In the genomic region with DNA sequence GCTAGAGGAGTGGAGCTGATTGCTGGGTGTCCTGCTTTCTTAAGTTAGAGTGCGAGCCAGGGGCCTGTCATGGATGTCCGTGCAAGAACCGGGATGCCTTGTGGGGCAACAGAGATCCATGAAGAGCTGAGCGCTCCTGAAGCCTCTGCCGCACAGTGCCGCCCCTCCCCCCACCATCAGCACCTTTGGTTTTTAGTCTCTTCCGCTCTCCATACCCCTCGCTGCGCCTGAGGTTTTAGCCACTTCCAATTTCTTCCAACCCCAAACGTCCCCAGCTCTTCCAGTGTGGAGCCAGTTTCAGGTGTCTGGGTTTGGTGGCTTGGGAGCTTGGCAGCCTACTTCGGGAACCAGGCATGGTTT, we compare ENCODE assay signal across 8 mouse cellular contexts. TPM values are rescaled to one million over a fixed set of nuclear protein-coding genes. Genes with fewer than 3 reads are reported as not detected.
DNase-seq lines count a peak whose midpoint lies in the region; ATAC-seq lines count a peak whose summit lies in the region.

No protein-coding gene starts in this region.

- peak; percentile 36 to 37 for DNase-seq in adrenal gland, adult 18-20 months (ENCODE audit: low spot score in 2 of 2)
- DNase-seq in adrenal gland, postnatal 4 days (ENCODE audit: low spot score in 2 of 2): no peak
- DNase-seq in urinary bladder, postnatal 25 days (ENCODE audit: low spot score): peak; percentile 8
- DNase-seq in urinary bladder, postnatal 10 days (ENCODE audit: low spot score): no peak
- DNase-seq in liver, embryonic 11.5 days (ENCODE audit: low spot score): peak; percentile 34
- DNase-seq in naive thymus-derived CD4-positive, alpha-beta T cell, adult 2 months (ENCODE audit: low read depth): peak; percentile 51
- no peak for DNase-seq in cerebellum, postnatal 36 days

- under 1% methylated on average over 11 of the region's 11 CpGs for WGBS in hindbrain, embryonic 12.5 days
- WGBS in liver, embryonic 11.5 days: under 1% methylated on average over 10 of the region's 11 CpGs

- H3K9ac ChIP-seq in hindbrain, embryonic 12.5 days: peak overlapping the region; percentile 58
- no peak overlapping the region for H3K9ac ChIP-seq in liver, embryonic 11.5 days (ENCODE audit: low read depth, low read length)

- H3K4me3 ChIP-seq in hindbrain, embryonic 12.5 days: peak overlapping the region; percentile 49
- H3K4me3 ChIP-seq in liver, embryonic 11.5 days (ENCODE audit: low read depth, low read length): peak overlapping the region; percentile 45

- H3K36me3 ChIP-seq in hindbrain, embryonic 12.5 days: no peaks in the 10 kb centered on the region
- H3K36me3 ChIP-seq in liver, embryonic 11.5 days (ENCODE audit: control insufficient read depth, insufficient read depth, low read length): no peaks in the 10 kb centered on the region

- H3K4me2 ChIP-seq in hindbrain, embryonic 12.5 days (replicated peaks): peak overlapping the region; percentile 88
- H3K4me2 ChIP-seq in liver, embryonic 11.5 days: peak overlapping the region; percentile 56

- H3K27ac ChIP-seq in hindbrain, embryonic 12.5 days: no peak overlapping the region
- H3K27ac ChIP-seq in liver, embryonic 11.5 days (ENCODE audit: low read depth, low read length): no peak overlapping the region

- no peaks in the 10 kb centered on the region for H3K9me3 ChIP-seq in hindbrain, embryonic 12.5 days (replicated peaks)
- H3K9me3 ChIP-seq in liver, embryonic 11.5 days (ENCODE audit: control insufficient read depth, low read length): no peaks in the 10 kb centered on the region

- ATAC-seq in hindbrain, embryonic 12.5 days (ENCODE audit: low FRiP score): peak; percentile 72; the same call in 1 of the 2 replicates
- no peak for ATAC-seq in liver, embryonic 11.5 days (replicated peaks; ENCODE audit: low FRiP score)

- peaks cover 14% of the 10 kb centered on the region for H3K4me1 ChIP-seq in hindbrain, embryonic 12.5 days
- H3K4me1 ChIP-seq in liver, embryonic 11.5 days (replicated peaks; ENCODE audit: control insufficient read depth, insufficient read depth, low read length): no peaks in the 10 kb centered on the region

- H3K27me3 ChIP-seq in hindbrain, embryonic 12.5 days: peaks cover 17% of the 10 kb centered on the region
- H3K27me3 ChIP-seq in liver, embryonic 11.5 days (replicated peaks; ENCODE audit: control insufficient read depth, insufficient read depth, low read length): peaks cover 6% of the 10 kb centered on the region; the same call in 1 of the 2 replicates

RNA-seq across cellular contexts. Expression of gene Tmem26, which starts 0.9 kb away (rescaled TPM):
- total RNA-seq in adrenal gland, adult 18-20 months (2021): 1 to 10 TPM; 4.6 to 5.7 TPM
- total RNA-seq in adrenal gland, postnatal 4 days (2021): 10 to 100 TPM; 15.6 to 17.4 TPM
- polyA plus RNA-seq in hindbrain, embryonic 12.5 days (2016; fragmentation: Nextera tagmentation; extraction: Ambion mirVana): 14.0 and 19.0 TPM in 2 replicates
- 7.4 and 7.5 TPM in 2 replicates for polyA plus RNA-seq in liver, embryonic 11.5 days (2014; fragmentation: Nextera tagmentation; extraction: Ambion mirVana)

Comparison
In these comparisons a context has a peak if more than half of its experiments do, and no peak if none do; other contexts are left out.
1. DNase-seq: peak in adrenal gland, adult 18-20 months (2 of 2), urinary bladder, postnatal 25 days (single experiment), liver, embryonic 11.5 days (single experiment) and naive thymus-derived CD4-positive, alpha-beta T cell, adult 2 months (single experiment); none in adrenal gland, postnatal 4 days (0 of 2), urinary bladder, postnatal 10 days (single experiment) and cerebellum, postnatal 36 days (0 of 2).